Mouse (Mus musculus): Measurements from ENCODE around the gene Scarb2. TPM values are rescaled to one million over a fixed set of nuclear protein-coding genes. Genes with fewer than 3 reads are reported as not detected.
A peak's percentile ranks its signal among the peaks of the same experiment; 100 is the strongest.
"Not testable (repeated sequence)": the region's sequence is repeated elsewhere in the genome, so short reads cannot be mapped to it uniquely, and the experiment has no call there.

Gene Scarb2
- total RNA-seq (2015) (52.0 and 52.9 TPM in 2 replicates), total RNA-seq (2017) (79.9 and 82.0 TPM in 2 replicates)

- no peak for ATAC-seq (ENCODE audit: poor library complexity, severe bottlenecking)
These were observed at the start of gene Scarb2 for GRCm38 (mm10) chr5:92506733-92507132. Gene Scarb2 (minus strand): TSS chr5:92506833.

GRCm38 (mm10) chr5:92555905-92556304, 49.3 kb upstream of the Scarb2 start:
- ATAC-seq (ENCODE audit: poor library complexity, severe bottlenecking), result peak; percentile 52

- ATAC-seq (ENCODE audit: poor library complexity, severe bottlenecking), result no peak
These were observed 48.4 kb upstream of the Scarb2 start, which contains the start of gene Fam47e for GRCm38 (mm10) chr5:92554891-92555511. Gene Fam47e (plus strand): TSS chr5:92555069.

- ATAC-seq (ENCODE audit: poor library complexity, severe bottlenecking), result no peak
These were observed 47.8 kb upstream of the Scarb2 start for GRCm38 (mm10) chr5:92554443-92554842.

GRCm38 (mm10) chr5:92553939-92554338, 47.3 kb upstream of the Scarb2 start:
- ATAC-seq (ENCODE audit: poor library complexity, severe bottlenecking), result 0 out of 2 replicates have a peak, but pooled peaks have one; percentile 35

GRCm38 (mm10) chr5:92552611-92553010, 46.0 kb upstream of the Scarb2 start:
- no peak for ATAC-seq (ENCODE audit: poor library complexity, severe bottlenecking)

GRCm38 (mm10) chr5:92539698-92540097, 33.1 kb upstream of the Scarb2 start:
- ATAC-seq (ENCODE audit: poor library complexity, severe bottlenecking), result no peak

- peak; percentile 90 for ATAC-seq (ENCODE audit: poor library complexity, severe bottlenecking)
These were observed 18.2 kb upstream of the Scarb2 start for GRCm38 (mm10) chr5:92524821-92525258.

- ATAC-seq (ENCODE audit: poor library complexity, severe bottlenecking), result not testable (repeated sequence)
These were observed 14.5 kb upstream of the Scarb2 start for GRCm38 (mm10) chr5:92521131-92521530.

- ATAC-seq (ENCODE audit: poor library complexity, severe bottlenecking), result no peak
These were observed 5.4 kb upstream of the Scarb2 start for GRCm38 (mm10) chr5:92512066-92512465.

- ATAC-seq (ENCODE audit: poor library complexity, severe bottlenecking), result peak; percentile 68
These were observed 4.6 kb upstream of the Scarb2 start for GRCm38 (mm10) chr5:92511256-92511655.

- ATAC-seq (ENCODE audit: poor library complexity, severe bottlenecking), result peak; percentile 36
These were observed 2.2 kb upstream of the Scarb2 start for GRCm38 (mm10) chr5:92508853-92509252.

GRCm38 (mm10) chr5:92506301-92506729, 318 bp downstream of the Scarb2 start:
- ATAC-seq (ENCODE audit: poor library complexity, severe bottlenecking), result no peak; the same call in none of the 2 replicates

GRCm38 (mm10) chr5:92505402-92505865, 1.2 kb downstream of the Scarb2 start:
- peak; percentile 81 for ATAC-seq (ENCODE audit: poor library complexity, severe bottlenecking)

- peak; percentile 8 for ATAC-seq (ENCODE audit: poor library complexity, severe bottlenecking)
These were observed 1.8 kb downstream of the Scarb2 start for GRCm38 (mm10) chr5:92504676-92505400.

- ATAC-seq (ENCODE audit: poor library complexity, severe bottlenecking), result peak; percentile 15
These were observed 2.6 kb downstream of the Scarb2 start for GRCm38 (mm10) chr5:92503856-92504618.

- no peak for ATAC-seq (ENCODE audit: poor library complexity, severe bottlenecking)
These were observed 3.2 kb downstream of the Scarb2 start for GRCm38 (mm10) chr5:92503356-92503847.

- 0 out of 2 replicates have a peak, but pooled peaks have one; percentile 20 for ATAC-seq (ENCODE audit: poor library complexity, severe bottlenecking)
These were observed 7.3 kb downstream of the Scarb2 start for GRCm38 (mm10) chr5:92499378-92499777.

GRCm38 (mm10) chr5:92498661-92499060, 8.0 kb downstream of the Scarb2 start:
- no peak for ATAC-seq (ENCODE audit: poor library complexity, severe bottlenecking)

GRCm38 (mm10) chr5:92498225-92498624, 8.4 kb downstream of the Scarb2 start:
- ATAC-seq (ENCODE audit: poor library complexity, severe bottlenecking), result no peak

All from megakaryocyte, adult 5-6 weeks (primary cell).